Mouse (Mus musculus): Measurements from ENCODE around the gene Trpc3.
A peak's percentile ranks its signal among the peaks of the same experiment; 100 is the strongest.
"Not testable (repeated sequence)": the region's sequence is repeated elsewhere in the genome, so short reads cannot be mapped to it uniquely, and the experiment has no call there.

Trpc3 gene

DNA sequence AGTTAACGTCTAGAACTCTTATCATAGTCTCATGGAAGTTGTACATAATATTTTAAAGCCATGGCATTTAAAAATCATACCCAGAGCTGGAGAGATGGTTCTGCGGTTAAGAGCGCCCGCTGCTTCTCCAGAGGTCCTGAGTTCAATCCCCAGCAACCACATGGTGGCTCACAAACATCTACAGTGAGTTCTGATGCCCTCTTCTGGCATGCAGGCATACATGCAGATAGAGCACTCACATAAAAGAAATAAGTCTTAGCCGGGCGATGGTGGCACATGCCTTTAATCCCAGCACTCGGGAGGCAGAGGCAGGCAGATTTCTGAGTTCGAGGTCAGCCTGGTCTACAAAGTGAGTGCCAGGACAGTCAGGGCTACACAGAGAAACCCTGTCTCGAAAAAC is 90.2 kb downstream of the Trpc3 start:
- not testable (repeated sequence) for DNase-seq

DNA sequence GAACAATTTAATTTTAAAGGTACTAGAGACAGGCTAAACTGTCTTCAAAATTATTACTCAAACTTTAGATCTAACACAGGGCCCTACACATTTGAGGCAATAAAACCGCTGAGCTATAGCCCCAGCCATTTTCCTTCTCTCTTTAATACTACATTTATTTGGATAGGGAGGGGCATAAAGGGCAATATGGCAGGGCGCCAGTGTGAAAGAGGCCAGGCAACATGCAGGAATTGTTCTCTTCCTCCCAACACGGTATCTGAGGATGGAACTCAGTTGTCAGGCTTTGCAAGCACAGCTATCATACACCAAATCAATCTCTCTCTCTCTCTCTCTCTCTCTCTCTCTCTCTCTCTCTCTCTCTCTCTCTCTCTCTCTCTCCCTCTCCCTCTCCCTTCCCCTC is 91.2 kb downstream of the Trpc3 start:
- DNase-seq, result no peak

DNA sequence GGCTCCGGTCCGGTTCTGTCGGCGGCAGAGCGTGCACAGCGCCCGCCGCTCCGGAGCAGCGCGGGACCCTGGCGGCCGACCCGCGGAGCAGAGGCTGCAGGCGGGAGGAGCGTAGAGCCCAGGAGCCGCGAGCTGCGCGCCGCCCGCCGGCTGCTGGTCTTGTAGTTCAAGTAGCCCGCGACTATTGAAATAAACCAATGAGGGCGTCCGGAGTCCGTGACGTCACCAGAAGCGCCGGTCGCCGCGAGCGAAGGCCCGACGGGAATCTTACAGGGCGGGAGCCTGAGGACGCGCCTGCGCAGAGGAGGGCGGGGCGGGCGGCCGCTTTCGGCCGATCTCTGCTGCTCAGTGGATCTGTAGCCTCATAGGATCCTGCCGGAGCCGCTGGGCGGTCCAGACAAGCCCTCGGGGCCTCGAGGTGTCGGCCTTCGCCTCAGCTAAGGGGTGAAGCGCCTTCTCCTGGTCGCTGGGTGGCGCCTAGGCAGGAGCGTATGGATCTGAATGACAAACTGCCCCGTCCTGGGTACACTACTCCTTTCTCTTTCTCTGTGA is 118.1 kb downstream of the Trpc3 start, which contains the start of gene Ccna2:
Ccna2 (minus strand) TSS at position 324 of the 552 bp plus-strand sequence.
- peak; percentile 98 to 99 for DNase-seq

DNA sequence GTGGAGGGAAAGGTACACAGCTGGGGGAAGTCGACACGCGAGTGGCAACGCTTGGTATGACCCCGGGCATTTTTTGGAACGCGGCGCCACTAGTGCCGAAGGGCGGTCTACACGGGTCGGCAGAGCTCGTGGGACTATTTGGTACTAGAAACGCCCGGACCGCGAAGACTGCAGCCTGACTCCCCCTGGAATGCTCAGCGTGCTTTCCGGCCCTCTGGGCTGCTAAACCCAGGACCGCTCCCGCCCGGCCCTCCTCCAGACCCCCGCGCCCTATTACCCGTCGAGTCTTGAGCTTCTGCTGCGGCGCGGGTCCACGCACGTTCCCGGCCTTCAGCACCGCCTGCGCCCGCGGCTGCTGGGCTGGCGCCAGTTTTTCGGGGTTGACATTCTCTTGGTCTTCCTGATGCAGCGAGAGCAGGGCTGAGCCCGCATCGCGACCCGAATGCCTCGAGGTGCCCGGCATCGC is 118.6 kb downstream of the Trpc3 start:
- peak in 1 of 2 experiments; percentile 60 for DNase-seq
